Mouse (Mus musculus) frontal cortex, postnatal 10 days (tissue): Measurements from ENCODE around the gene Actn4.

Experiments used
- DNase-seq, 2 experiments: peaks; one replicate each; pipeline ENCODE4 v3.0.0; 2022; ENCODE audit warnings: low spot score in 2 of 2, mixed read lengths in 1 of 2

Gene Actn4

GRCm38 (mm10) chr7:28850642-28851041, 111.5 kb downstream of the Actn4 start:
- DNase-seq = no peak

GRCm38 (mm10) chr7:28849700-28850236, 112.4 kb downstream of the Actn4 start:
- DNase-seq = no peak

GRCm38 (mm10) chr7:28847273-28847672, 114.9 kb downstream of the Actn4 start:
- no peak for DNase-seq
